Mouse (Mus musculus) heart, adult 2 months (tissue): ENCODE measurements at regions not wholly inside any gene's neighbourhood (a gene's known extent, or its start where the extent isn't known, plus 50 kb on each side); places are given as distances from the start of the nearest gene placed in this dataset.
A peak's percentile ranks its signal among the peaks of the same experiment; 100 is the strongest.

Experiments used
- DNase-seq, 2 experiments: peaks; one replicate each; pipeline ENCODE4 v3.0.0; 2021
- H3K27ac ChIP-seq: fragments of 200-600 bp; 2 replicates; pipeline ENCODE4 v1.8.1; 2022
- H3K27me3 ChIP-seq: fragments of 200-500 bp; 2 replicates; pipeline ENCODE4 v1.6.1; 2012; ENCODE audit warnings: mild to moderate bottlenecking, low read length, inconsistent platforms, mixed read lengths; ENCODE audit not compliant: control insufficient read depth, insufficient read depth
- H3K36me3 ChIP-seq: fragments of 200-500 bp; 2 replicates; pipeline ENCODE4 v1.6.1; 2012; ENCODE audit warnings: low read length, inconsistent platforms; ENCODE audit not compliant: control insufficient read depth, insufficient read depth
- H3K4me1 ChIP-seq: fragments of 200-500 bp; 2 replicates; pipeline ENCODE4 v1.6.1; 2011; ENCODE audit warnings: low read length; ENCODE audit not compliant: control insufficient read depth, insufficient read depth
- H3K4me3 ChIP-seq: fragments of 200-600 bp; 2 replicates; pipeline ENCODE4 v1.8.1; 2022
- H3K79me2 ChIP-seq: fragments of 200-500 bp; replicated peaks from 2 replicates; pipeline ENCODE4 v1.6.1; 2012; ENCODE audit warnings: mild to moderate bottlenecking, inconsistent platforms, low read length, moderate library complexity, mixed read lengths; ENCODE audit not compliant: control insufficient read depth, insufficient read depth
- H3K9ac ChIP-seq: fragments of 200-500 bp; 2 replicates; pipeline ENCODE4 v1.6.1; 2012; ENCODE audit warnings: low read depth, mild to moderate bottlenecking, control low read depth, inconsistent platforms, low read length, mixed read lengths
- CTCF ChIP-seq: fragments of 200-600 bp; IDR thresholded peaks from 2 replicates; pipeline ENCODE4 v1.8.1; 2022; ENCODE audit warnings: antibody characterized with exemption, mild to moderate bottlenecking, moderate library complexity
- EP300 ChIP-seq: fragments of 200-500 bp; IDR thresholded peaks from 2 replicates; pipeline ENCODE4 v1.6.1; 2011; ENCODE audit warnings: low read depth, low read length, control low read depth; ENCODE audit not compliant: insufficient read depth
- POLR2A ChIP-seq: fragments of 200-500 bp; IDR thresholded peaks from 2 replicates; pipeline ENCODE4 v1.6.1; 2011; ENCODE audit warnings: mild to moderate bottlenecking, low read depth, low read length, control low read depth; ENCODE audit not compliant: insufficient read depth
- WGBS: fragments of 180-500 bp; shearing (Covaris S2); methylation state at CpG from one replicate; pipeline ENCODE4 v1.1.7; 2018; 5-methylcytosine and 5-hydroxymethylcytosine counted together
- intact Hi-C: fragments of 180-260 bp; cut with DNase I; formaldehyde crosslinking; loops from one replicate; pipeline ENCODE4 v1.15.1; 2025

- Histone ChIP-seq H3K4me1 (peaks cover 3% of the 10 kb centered on the region; the same call in 1 of the 2 replicates), H3K36me3 (no peaks in the 10 kb centered on the region), H3K79me2 (no peaks in the 10 kb centered on the region), H3K27me3 (no peaks in the 10 kb centered on the region), H3K4me3 (no peak overlapping the region), H3K27ac (no peak overlapping the region), H3K9ac (no peak overlapping the region)
- intact Hi-C loops, result no loop called here
- no peak for DNase-seq
- TF ChIP-seq EP300 (no peak), POLR2A (no peak), CTCF (no peak)
- 84% methylated on average over 7 of the region's 7 CpGs for WGBS
Measured at GRCm38 (mm10) chr8:79573491-79573890, 65.9 kb upstream of the Otud4 start.

DNA sequence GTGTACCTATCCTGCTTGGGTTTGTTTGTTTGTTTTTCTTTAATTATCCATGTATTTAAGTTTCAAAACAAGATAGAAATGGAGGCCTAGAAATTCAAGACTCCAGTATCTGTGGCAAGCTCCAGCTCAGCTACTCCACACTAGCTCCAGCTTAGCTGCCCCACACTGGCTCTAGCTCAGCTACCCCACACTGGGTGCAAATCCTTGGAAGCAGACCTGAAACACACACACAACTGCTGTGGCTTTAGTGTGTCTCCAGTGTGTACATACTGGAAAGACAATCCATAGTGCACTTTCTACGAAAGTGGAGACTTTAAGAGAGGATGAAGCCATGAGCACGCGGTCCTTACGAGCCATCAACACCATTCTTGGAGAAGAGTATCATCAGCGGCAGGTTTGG lies 66.9 kb upstream of the Otud4 start:
- Histone ChIP-seq H3K79me2 (no peaks in the 10 kb centered on the region), H3K36me3 (no peaks in the 10 kb centered on the region), H3K4me3 (no peak overlapping the region), H3K4me1 (peaks cover 3% of the 10 kb centered on the region; the same call in 1 of the 2 replicates), H3K27ac (no peak overlapping the region), H3K27me3 (no peaks in the 10 kb centered on the region), H3K9ac (no peak overlapping the region)
- 97% methylated on average over 5 of the region's 5 CpGs for WGBS
- intact Hi-C loops, result no loop called here
- DNase-seq, result no peak
- no peak for TF ChIP-seq POLR2A
- TF ChIP-seq CTCF, result no peak
- no peak for TF ChIP-seq EP300

DNA sequence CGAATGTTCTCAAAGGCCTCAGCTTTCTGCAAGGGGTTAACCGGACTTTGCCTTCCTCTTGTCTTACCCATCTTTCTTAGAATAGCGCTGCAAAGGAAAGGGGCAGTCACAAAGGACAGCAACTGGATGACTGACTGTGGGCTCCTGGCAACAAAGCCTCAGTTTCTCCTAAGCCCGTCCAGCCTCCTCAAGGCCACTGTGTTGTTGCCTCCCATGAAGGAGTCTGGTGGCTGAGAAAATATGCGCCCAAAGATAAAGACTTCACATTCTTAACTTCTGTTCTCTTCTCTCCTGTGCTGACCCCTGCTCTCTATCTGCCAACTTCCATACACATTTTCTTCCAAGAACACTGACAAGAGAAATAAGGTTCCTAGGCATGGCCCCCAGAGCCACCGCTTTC lies 76.3 kb upstream of the Otud4 start:
- TF ChIP-seq CTCF, result no peak
- no peak for TF ChIP-seq EP300
- no peak for TF ChIP-seq POLR2A
- Histone ChIP-seq H3K27ac (peak overlapping the region; percentile 85), H3K4me1 (peaks cover 5% of the 10 kb centered on the region), H3K4me3 (no peak overlapping the region), H3K36me3 (no peaks in the 10 kb centered on the region), H3K9ac (no peak overlapping the region), H3K27me3 (no peaks in the 10 kb centered on the region), H3K79me2 (no peaks in the 10 kb centered on the region)
- no peak for DNase-seq
- 78% methylated on average over 6 of the region's 6 CpGs for WGBS
- intact Hi-C loops, result loop anchor here (2.0 to 5.0 kb wide), 3 partner anchors 166 to 262 kb away; partner anchors contain the start of gene Smad1

- intact Hi-C loops, result loop anchor here (2.0 to 5.0 kb wide), 3 partner anchors 165 to 262 kb away; partner anchors contain the start of gene Smad1
- peak; percentile 5 to 33 for DNase-seq
- Histone ChIP-seq H3K4me1 (peaks cover 5% of the 10 kb centered on the region), H3K4me3 (no peak overlapping the region), H3K79me2 (no peaks in the 10 kb centered on the region), H3K36me3 (no peaks in the 10 kb centered on the region), H3K27me3 (no peaks in the 10 kb centered on the region), H3K27ac (peak overlapping the region; percentile 85), H3K9ac (no peak overlapping the region)
- no peak for TF ChIP-seq POLR2A
- TF ChIP-seq CTCF, result peak; percentile 72
- WGBS, result 61% methylated on average over 8 of the region's 8 CpGs
Measured at GRCm38 (mm10) chr8:79562669-79563068, 76.7 kb upstream of the Otud4 start.

- intact Hi-C loops, result loop anchor here (2.0 to 5.0 kb wide), 3 partner anchors 165 to 261 kb away; partner anchors contain the start of gene Smad1
- peak; percentile 49 to 62 for DNase-seq
- 8% methylated on average over 11 of the region's 11 CpGs for WGBS
Measured at GRCm38 (mm10) chr8:79562071-79562581, 77.3 kb upstream of the Otud4 start.

GRCm38 (mm10) chr8:79561269-79562063 lies 78.0 kb upstream of the Otud4 start:
- intact Hi-C loops, result loop anchor here (2.0 to 5.0 kb wide), 3 partner anchors 164 to 261 kb away; partner anchors contain the start of gene Smad1
- H3K79me2 ChIP-seq, result no peaks in the 10 kb centered on the region
- peaks cover 5% of the 10 kb centered on the region for H3K4me1 ChIP-seq
- no peak overlapping the region for H3K9ac ChIP-seq
- 20% methylated on average over 9 of the region's 9 CpGs for WGBS
- no peaks in the 10 kb centered on the region for H3K27me3 ChIP-seq
- H3K36me3 ChIP-seq, result no peaks in the 10 kb centered on the region
- peak overlapping the region; percentile 85 for H3K27ac ChIP-seq
- TF ChIP-seq EP300, result no peak
- TF ChIP-seq POLR2A, result no peak
- TF ChIP-seq CTCF, result no peak
- peak overlapping the region; percentile 37 for H3K4me3 ChIP-seq
- no peak for DNase-seq

More at GRCm38 (mm10) chr8:79562071-79562581, 77.3 kb upstream of the Otud4 start:
- Histone ChIP-seq H3K79me2 (no peaks in the 10 kb centered on the region), H3K27me3 (no peaks in the 10 kb centered on the region), H3K36me3 (no peaks in the 10 kb centered on the region), H3K4me3 (peak overlapping the region; percentile 37), H3K9ac (peak overlapping the region; percentile 82), H3K27ac (peak overlapping the region; percentile 85), H3K4me1 (peaks cover 5% of the 10 kb centered on the region)
- TF ChIP-seq POLR2A (peak; percentile 15; the same call in 1 of the 2 replicates), CTCF (no peak), EP300 (no peak)
